Mouse (Mus musculus) forebrain, embryonic 13.5 days (tissue): ENCODE measurements around the gene Slc26a6. TPM values are rescaled to one million over a fixed set of nuclear protein-coding genes. Genes with fewer than 3 reads are reported as not detected.

ENCODE experiments used
- ATAC-seq: fragments of 200-750 bp; cut with Nextera tagmentation; 2 replicates; pipeline ENCODE4 v1.8.0; 2017
- H3K27ac ChIP-seq: fragments of 300-500 bp; sonication (generic); 2 replicates; pipeline ENCODE4 v1.5.1; 2015; ENCODE audit warnings: inconsistent platforms, mild to moderate bottlenecking, moderate library complexity
- H3K27me3 ChIP-seq: fragments of 300-500 bp; sonication (generic); 2 replicates; pipeline ENCODE4 v1.6.1; 2015; ENCODE audit warnings: mild to moderate bottlenecking, inconsistent platforms
- H3K36me3 ChIP-seq: fragments of 300-500 bp; sonication (generic); 2 replicates; pipeline ENCODE4 v1.6.1; 2015; ENCODE audit warnings: mild to moderate bottlenecking, inconsistent platforms; ENCODE audit not compliant: poor library complexity, severe bottlenecking
- H3K4me1 ChIP-seq: fragments of 300-500 bp; sonication (generic); 2 replicates; pipeline ENCODE4 v1.6.1; 2015; ENCODE audit warnings: inconsistent platforms
- H3K4me2 ChIP-seq: fragments of 300-500 bp; sonication (generic); 2 replicates; pipeline ENCODE4 v1.6.1; 2015; ENCODE audit warnings: inconsistent platforms, mild to moderate bottlenecking, moderate library complexity
- H3K4me3 ChIP-seq: fragments of 300-500 bp; sonication (generic); 2 replicates; pipeline ENCODE4 v1.5.1; 2015; ENCODE audit warnings: mild to moderate bottlenecking, inconsistent platforms
- H3K9ac ChIP-seq: fragments of 300-500 bp; sonication (generic); 2 replicates; pipeline ENCODE4 v1.6.1; 2015; ENCODE audit warnings: mild to moderate bottlenecking, inconsistent platforms
- H3K9me3 ChIP-seq: fragments of 300-500 bp; sonication (generic); replicated peaks from 2 replicates; pipeline ENCODE4 v1.6.1; 2016; ENCODE audit warnings: inconsistent platforms
- WGBS: fragments of 180-500 bp; shearing (Covaris S2); methylation state at CpG from one replicate; pipeline ENCODE4 v1.1.7; 2015; 5-methylcytosine and 5-hydroxymethylcytosine counted together
- polyA plus RNA-seq: library from polyadenylated mRNA; unstranded; fragments of >200 nt; fragmentation: Nextera tagmentation; extraction: Ambion mirVana; gene quantifications from 2 replicates; pipeline ENCODE4 v1.2.1, GENCODE M21; 2015

Gene Slc26a6
- polyA plus RNA-seq, 1 experiment from 2014 or later = 8.1 TPM

DNA sequence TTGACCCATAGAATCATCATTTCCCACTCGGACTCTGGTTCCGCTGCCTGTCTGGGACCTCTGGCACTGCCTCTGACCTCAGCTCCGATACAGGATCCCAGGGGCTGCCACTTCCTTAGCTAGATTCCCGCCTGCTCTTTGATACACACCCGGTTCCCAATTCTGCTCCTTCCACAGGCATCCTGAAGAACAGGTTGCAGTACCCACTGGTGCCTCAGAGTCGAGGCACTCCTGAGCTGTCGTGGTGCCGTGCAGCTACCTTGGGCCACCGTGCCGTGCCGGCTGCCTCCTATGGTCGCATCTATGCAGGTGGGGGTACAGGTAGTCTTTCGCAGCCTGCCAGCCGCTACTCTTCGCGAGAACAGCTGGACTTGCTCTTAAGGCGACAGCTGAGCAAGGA, 4.7 kb upstream of the Slc26a6 start:
- ATAC-seq = no peak
- Histone ChIP-seq H3K27me3 (no peaks in the 10 kb centered on the region), H3K36me3 (peaks cover 83% of the 10 kb centered on the region), H3K27ac (no peak overlapping the region), H3K9ac (no peak overlapping the region), H3K9me3 (no peaks in the 10 kb centered on the region), H3K4me1 (peaks cover 6% of the 10 kb centered on the region), H3K4me2 (no peak overlapping the region), H3K4me3 (no peak overlapping the region)
- WGBS = 85% methylated on average over 17 of the region's 17 CpGs

DNA sequence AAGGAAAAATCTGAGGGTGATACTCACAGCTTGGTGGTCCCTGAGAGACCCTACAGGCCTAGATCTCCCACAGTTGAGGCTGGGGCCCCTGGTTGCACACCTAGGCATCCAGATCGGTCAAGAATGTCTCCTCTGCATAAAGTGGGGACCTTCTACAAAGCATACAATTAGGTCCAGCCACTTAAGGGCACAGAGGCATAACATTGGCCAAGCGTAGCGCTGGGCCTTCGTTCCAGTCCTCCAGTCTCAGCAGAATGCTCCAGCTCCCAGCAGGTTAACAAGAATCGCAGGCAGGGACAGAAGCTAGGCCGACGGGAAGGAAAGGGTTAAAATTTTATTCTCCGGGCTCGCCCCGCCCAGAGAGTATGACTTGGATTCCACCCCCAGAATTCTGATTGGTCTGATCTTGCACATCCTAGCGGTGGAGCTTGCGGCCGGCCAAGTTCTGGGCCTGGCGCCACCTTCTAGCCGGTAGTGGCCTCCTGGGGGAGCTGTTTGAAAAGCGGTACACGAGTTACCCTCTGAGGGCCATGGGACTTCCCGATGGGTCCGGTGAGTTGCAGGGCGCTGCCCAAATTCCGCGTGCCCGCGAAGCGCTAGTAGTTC, 655 bp downstream of the Slc26a6 start:
- H3K36me3 ChIP-seq = peaks cover 50% of the 10 kb centered on the region
- H3K27me3 ChIP-seq = no peaks in the 10 kb centered on the region
- H3K27ac ChIP-seq = peak overlapping the region; percentile 91
- H3K9me3 ChIP-seq = no peaks in the 10 kb centered on the region
- H3K4me3 ChIP-seq = peak overlapping the region; percentile 69
- H3K9ac ChIP-seq = peak overlapping the region; percentile 76
- H3K4me2 ChIP-seq = peak overlapping the region; percentile 88
- peak; percentile 91 for ATAC-seq
- 2% methylated on average over 25 of the region's 25 CpGs for WGBS
- peaks cover 17% of the 10 kb centered on the region for H3K4me1 ChIP-seq

DNA sequence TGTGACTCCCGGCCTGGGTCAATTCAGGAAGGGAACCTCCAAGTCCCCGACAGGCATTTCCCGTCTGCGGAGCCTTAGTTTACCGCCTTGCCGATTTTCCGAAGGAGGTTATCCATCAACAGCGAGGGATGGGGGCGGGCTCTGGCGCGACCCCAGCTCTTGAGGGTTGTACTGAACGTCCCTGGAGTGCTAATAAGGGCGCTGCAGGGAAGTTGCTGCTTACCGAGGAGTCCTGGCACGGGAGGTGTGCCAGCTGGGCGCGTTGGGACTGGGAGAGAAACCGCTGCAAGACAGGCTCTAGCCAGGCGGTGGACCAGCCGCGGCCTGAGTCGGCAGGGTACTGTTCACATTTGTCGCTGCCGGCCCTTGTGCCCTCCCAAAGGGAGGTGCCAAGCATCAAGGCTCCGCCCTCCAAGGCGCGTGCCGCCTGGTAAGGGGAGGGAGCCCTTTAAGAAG, 1.2 kb downstream of the Slc26a6 start:
- WGBS = under 1% methylated on average over 28 of the region's 28 CpGs
- peak; percentile 91 for ATAC-seq
- Histone ChIP-seq H3K36me3 (peaks cover 50% of the 10 kb centered on the region), H3K4me1 (peaks cover 17% of the 10 kb centered on the region), H3K4me3 (peak overlapping the region; percentile 69), H3K9me3 (no peaks in the 10 kb centered on the region), H3K9ac (peak overlapping the region; percentile 76), H3K27ac (peak overlapping the region; percentile 91), H3K4me2 (peak overlapping the region; percentile 88), H3K27me3 (no peaks in the 10 kb centered on the region)

DNA sequence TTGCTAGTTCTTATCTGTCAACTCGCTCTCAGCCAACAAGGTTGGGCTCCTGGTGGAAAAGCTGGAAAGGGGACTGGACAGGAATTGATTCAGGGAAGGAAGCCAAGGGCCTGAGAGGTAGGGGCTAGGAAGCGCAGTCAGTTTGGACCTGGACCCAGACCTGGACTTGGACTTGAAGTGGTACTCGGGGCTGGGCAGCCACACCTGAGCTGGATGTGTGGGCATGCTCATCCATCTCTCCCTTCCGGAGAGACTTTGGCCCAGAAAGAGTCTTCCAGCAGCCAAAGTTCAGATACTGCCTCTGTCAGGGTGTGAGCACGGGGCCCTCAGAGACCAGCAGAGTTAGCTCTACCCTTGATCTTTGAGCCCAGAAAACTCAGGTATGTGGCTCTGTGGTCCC, 2.3 kb downstream of the Slc26a6 start:
- Histone ChIP-seq H3K9ac (peak overlapping the region; percentile 76; the same call in 1 of the 2 replicates), H3K4me3 (peak overlapping the region; percentile 69; the same call in 1 of the 2 replicates), H3K4me1 (peaks cover 17% of the 10 kb centered on the region), H3K4me2 (peak overlapping the region; percentile 88), H3K27ac (no peak overlapping the region), H3K9me3 (no peaks in the 10 kb centered on the region), H3K27me3 (no peaks in the 10 kb centered on the region), H3K36me3 (peaks cover 50% of the 10 kb centered on the region)
- 63% methylated on average over 5 of the region's 5 CpGs for WGBS
- no peak for ATAC-seq

DNA sequence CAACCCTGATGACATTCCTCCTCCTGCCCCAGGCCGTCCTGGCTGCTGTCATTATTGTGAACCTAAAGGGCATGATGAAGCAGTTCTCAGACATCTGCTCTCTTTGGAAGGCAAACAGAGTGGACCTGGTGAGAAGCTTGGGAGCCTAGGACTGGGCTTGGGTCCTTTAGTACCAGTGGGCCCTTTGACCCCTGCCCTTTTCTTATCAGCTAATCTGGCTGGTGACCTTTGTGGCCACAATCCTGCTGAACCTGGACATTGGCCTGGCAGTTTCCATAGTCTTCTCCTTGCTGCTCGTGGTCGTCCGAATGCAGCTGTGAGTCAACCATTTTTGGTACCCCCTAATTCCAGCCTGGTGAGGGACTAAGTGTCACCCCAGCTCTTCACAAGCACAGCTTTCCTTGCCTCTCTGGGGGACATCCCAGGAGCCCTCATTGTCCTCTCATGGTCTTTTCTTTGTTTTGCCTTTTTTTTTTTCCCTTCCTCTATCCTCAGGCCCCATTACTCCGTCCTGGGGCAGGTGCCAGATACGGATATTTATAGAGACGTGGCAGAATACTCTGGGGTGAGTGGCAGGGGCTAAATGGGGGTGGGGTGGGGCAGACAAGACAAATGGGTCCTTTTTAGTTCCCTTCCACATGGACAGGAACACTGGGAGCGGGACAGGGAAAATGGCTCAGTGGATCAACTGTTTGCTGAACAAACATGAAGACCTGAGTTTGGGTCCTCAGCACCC, 5.9 kb downstream of the Slc26a6 start:
- ATAC-seq = no peak
- peaks cover 51% of the 10 kb centered on the region for H3K36me3 ChIP-seq
- 79% methylated on average over 8 of the region's 8 CpGs for WGBS

DNA sequence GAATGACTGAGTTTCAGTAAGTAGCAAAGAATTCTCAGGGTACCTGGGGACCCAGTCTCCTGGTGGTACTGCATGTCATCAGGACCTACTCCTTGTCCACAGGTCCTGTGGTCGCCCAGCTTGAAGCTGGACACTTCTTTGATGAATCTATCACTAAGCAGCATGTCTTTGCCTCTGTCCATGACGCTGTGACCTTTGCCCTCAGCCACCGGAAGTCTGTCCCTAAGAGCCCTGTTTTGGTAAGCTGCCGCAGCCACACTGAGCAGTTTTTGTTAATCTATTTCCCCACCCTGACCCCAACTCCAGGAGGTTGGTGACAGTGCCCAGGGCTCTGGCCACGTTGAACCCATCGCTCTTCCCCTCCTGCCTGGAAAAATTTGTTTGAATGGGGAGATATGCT, 59.2 kb downstream of the Slc26a6 start:
- Histone ChIP-seq H3K4me2 (no peak overlapping the region), H3K27me3 (no peaks in the 10 kb centered on the region), H3K9ac (no peak overlapping the region), H3K36me3 (no peaks in the 10 kb centered on the region), H3K4me1 (0 out of 2 replicates have a peak, but pooled peaks cover 9% of the 10 kb centered on the region), H3K27ac (no peak overlapping the region), H3K4me3 (no peak overlapping the region), H3K9me3 (no peaks in the 10 kb centered on the region)
- WGBS = 84% methylated on average over 6 of the region's 6 CpGs
- no peak for ATAC-seq

More for the DNA sequence above, 5.9 kb downstream of the Slc26a6 start:
- no peak overlapping the region for H3K4me3 ChIP-seq
- no peaks in the 10 kb centered on the region for H3K9me3 ChIP-seq
- no peaks in the 10 kb centered on the region for H3K27me3 ChIP-seq
- H3K27ac ChIP-seq = no peak overlapping the region
- peaks cover 8% of the 10 kb centered on the region for H3K4me1 ChIP-seq
- no peak overlapping the region for H3K9ac ChIP-seq
- H3K4me2 ChIP-seq = no peak overlapping the region

DNA sequence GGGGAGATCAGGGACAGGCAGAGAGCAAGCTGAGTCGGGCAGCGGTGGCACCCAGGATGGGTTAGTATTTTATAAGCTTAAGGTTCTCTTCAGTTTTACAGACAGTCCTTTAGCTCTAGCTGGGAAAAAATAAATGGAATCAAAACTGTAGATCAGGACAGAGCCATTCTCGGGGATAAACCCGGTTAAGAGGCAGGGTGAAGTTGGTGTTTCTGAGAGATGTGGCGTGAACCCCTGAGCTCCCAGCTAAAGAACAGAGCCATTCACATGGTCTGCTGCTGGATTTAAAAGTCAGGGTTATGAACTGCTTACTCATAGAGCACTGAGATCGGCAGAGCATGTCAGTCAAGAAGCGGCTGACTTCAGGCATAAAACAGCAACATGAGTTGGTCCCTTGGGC, 60.1 kb downstream of the Slc26a6 start:
- no peaks in the 10 kb centered on the region for H3K36me3 ChIP-seq
- no peak for ATAC-seq
- H3K27ac ChIP-seq = no peak overlapping the region
- no peak overlapping the region for H3K4me3 ChIP-seq
- WGBS = 93% methylated on average over 7 of the region's 7 CpGs
- no peak overlapping the region for H3K9ac ChIP-seq
- H3K4me1 ChIP-seq = 0 out of 2 replicates have a peak, but pooled peaks cover 9% of the 10 kb centered on the region
- H3K27me3 ChIP-seq = no peaks in the 10 kb centered on the region
- H3K4me2 ChIP-seq = no peak overlapping the region
- H3K9me3 ChIP-seq = no peaks in the 10 kb centered on the region

DNA sequence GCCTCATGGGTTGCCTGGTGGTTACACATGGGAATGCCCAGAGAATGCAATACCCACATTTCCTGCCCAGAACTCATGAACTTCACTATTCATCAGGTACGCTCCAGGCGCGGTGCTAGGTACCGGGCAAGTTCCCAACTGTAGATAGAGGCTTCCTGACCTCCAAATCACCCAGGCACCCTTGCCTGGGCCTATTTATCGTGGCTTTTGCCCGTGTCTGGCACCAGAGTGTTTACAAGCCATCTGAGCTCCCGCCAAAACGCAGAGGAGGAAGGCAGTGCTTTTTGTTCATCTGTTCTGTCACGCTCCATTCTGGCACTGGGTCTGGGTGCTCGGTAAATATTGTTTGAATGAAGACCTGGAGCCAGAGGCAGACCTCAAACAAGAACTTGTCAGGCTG, 60.5 kb downstream of the Slc26a6 start:
- WGBS = 84% methylated on average over 10 of the region's 10 CpGs
- Histone ChIP-seq H3K4me1 (0 out of 2 replicates have a peak, but pooled peaks cover 9% of the 10 kb centered on the region), H3K9ac (no peak overlapping the region), H3K27me3 (no peaks in the 10 kb centered on the region), H3K36me3 (no peaks in the 10 kb centered on the region), H3K27ac (no peak overlapping the region), H3K4me2 (no peak overlapping the region), H3K9me3 (no peaks in the 10 kb centered on the region), H3K4me3 (no peak overlapping the region)
- no peak for ATAC-seq

DNA sequence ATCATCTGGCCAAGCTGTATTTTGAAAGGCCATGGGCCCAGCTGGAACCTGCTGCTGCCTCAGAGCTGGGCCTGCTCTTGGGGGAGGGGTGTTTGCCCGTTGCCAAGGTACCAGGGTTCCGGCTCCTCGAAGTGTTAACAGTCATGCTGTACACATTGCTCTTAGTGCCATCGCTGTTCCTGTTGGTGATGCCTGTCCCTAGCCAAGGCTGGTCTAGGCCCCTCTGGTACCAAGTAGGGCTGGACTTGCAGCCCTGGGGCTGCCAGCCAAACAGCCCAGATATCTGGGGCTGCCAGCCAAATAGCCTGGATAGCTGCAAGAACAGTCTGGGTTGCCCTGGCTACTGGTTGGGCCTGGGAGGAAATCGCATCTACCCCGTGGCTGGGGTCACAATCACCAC, 61.4 kb downstream of the Slc26a6 start, which contains the start of gene Tmem89:
TSS of gene Tmem89 (plus strand) at position 129 of the 400 bp plus-strand sequence.
- Histone ChIP-seq H3K27me3 (no peaks in the 10 kb centered on the region), H3K4me2 (no peak within 1 kb of the TSS), H3K4me3 (no peak within 1 kb of the TSS), H3K9ac (no peak within 1 kb of the TSS), H3K36me3 (no peaks in the 10 kb centered on the region), H3K4me1 (0 out of 2 replicates have a peak, but pooled peaks cover 9% of the 10 kb centered on the region), H3K27ac (no peak within 1 kb of the TSS), H3K9me3 (no peaks in the 10 kb centered on the region)
- 74% methylated on average over 6 of the region's 6 CpGs for WGBS
- peak; percentile 16; the same call in 1 of the 2 replicates for ATAC-seq

DNA sequence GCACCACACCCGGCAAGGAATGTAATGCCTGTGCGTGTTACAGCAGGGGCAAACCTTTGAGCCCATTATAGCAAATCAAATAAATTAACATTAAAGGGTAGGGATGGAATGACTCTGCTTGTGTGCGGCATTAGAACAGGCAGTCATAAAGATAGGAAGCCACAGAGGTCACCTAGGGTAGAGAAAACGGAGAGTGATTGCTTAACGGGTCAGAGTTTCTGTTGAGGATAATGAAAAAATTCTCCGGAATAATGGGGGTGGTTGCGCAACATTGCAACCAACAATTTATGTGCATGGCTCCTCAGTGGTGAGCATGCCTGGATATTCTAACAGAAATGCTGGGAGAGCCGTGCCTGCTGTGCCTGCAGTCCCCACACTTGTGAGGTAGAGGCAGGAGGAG, 72.8 kb downstream of the Slc26a6 start:
- H3K36me3 ChIP-seq = no peaks in the 10 kb centered on the region
- no peak overlapping the region for H3K9ac ChIP-seq
- H3K27ac ChIP-seq = no peak overlapping the region
- WGBS = 84% methylated on average over 8 of the region's 8 CpGs
- H3K9me3 ChIP-seq = no peaks in the 10 kb centered on the region
- no peaks in the 10 kb centered on the region for H3K27me3 ChIP-seq
- H3K4me2 ChIP-seq = no peak overlapping the region
- no peak for ATAC-seq
- no peaks in the 10 kb centered on the region for H3K4me1 ChIP-seq
- no peak overlapping the region for H3K4me3 ChIP-seq

DNA sequence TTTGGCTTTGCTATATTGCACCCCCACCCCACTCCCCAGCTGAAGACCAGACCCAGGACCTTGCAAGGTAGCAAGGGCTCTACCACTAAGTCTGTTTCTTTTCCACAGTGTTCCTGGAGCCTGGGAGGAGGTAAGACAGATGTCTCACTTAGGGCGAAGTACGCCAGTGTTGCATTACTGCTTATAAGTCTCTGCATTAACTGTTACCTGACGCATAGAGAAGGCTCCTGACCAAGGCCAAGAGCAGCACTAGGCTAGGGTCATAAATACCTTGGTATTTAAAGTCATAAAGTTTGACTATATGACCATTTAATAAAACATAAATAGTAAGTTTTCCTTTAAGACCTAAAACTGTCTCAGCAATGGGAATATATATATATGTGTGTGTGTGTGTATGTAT, 75.3 kb downstream of the Slc26a6 start:
- no peak overlapping the region for H3K4me2 ChIP-seq
- no peak overlapping the region for H3K27ac ChIP-seq
- H3K4me1 ChIP-seq = no peaks in the 10 kb centered on the region
- H3K9ac ChIP-seq = no peak overlapping the region
- H3K27me3 ChIP-seq = no peaks in the 10 kb centered on the region
- no peak for ATAC-seq
- no peaks in the 10 kb centered on the region for H3K36me3 ChIP-seq
- 91% methylated on average over 3 of the region's 3 CpGs for WGBS
- H3K4me3 ChIP-seq = no peak overlapping the region
- H3K9me3 ChIP-seq = no peaks in the 10 kb centered on the region

DNA sequence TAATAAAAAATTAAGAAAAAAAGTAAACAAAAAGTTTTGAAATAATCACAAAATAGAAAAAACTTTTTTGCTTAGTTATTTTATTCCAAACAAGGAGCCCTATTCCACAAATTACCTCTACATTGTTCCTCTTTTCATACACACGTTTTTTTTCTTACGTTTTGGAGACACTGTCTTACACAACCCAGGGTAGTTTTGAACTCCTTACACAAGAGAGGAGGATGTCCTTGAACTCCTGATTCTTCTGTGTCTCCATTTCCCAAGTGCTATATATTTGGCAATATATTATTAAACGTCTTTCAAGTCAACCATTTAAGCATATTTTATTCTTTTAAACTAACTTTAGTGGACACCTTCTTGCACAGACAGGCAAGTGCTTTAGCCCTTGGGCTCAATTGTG, 82.9 kb downstream of the Slc26a6 start:
- H3K9me3 ChIP-seq = no peaks in the 10 kb centered on the region
- H3K4me3 ChIP-seq = peak overlapping the region; percentile 98; the same call in 1 of the 2 replicates
- peaks cover 6% of the 10 kb centered on the region for H3K4me1 ChIP-seq
- no peaks in the 10 kb centered on the region for H3K27me3 ChIP-seq
- no peak overlapping the region for H3K9ac ChIP-seq
- WGBS = 22% methylated on average over 3 of the region's 3 CpGs
- peaks cover 30% of the 10 kb centered on the region for H3K36me3 ChIP-seq
- no peak overlapping the region for H3K27ac ChIP-seq
- H3K4me2 ChIP-seq = peak overlapping the region; percentile 87
- no peak; the same call in 1 of the 2 replicates for ATAC-seq
